Mouse (Mus musculus) spleen, adult 2 months (tissue): Measurements from ENCODE around the gene Plxna4.

Experiments used
- CTCF ChIP-seq: fragments of 200-500 bp; IDR thresholded peaks from 2 replicates; pipeline ENCODE4 v1.5.1; 2011; ENCODE audit warnings: mild to moderate bottlenecking, inconsistent platforms; ENCODE audit not compliant: insufficient read depth, insufficient read length, insufficient replicate concordance; ENCODE audit errors: extremely low read depth
- POLR2A ChIP-seq: fragments of 200-500 bp; IDR thresholded peaks from 2 replicates; pipeline ENCODE4 v1.6.1; 2011; ENCODE audit warnings: low read depth, low read length, inconsistent platforms

GRCm38 (mm10) chr6:32368408-32368807 lies 219.6 kb downstream of the Plxna4 start:
- TF ChIP-seq CTCF (no peak), POLR2A (no peak)
